Mouse (Mus musculus) heart, postnatal 0 days (tissue): ENCODE data around the gene Lef1. TPM values are rescaled to one million over a fixed set of nuclear protein-coding genes. Genes with fewer than 3 reads are reported as not detected.

Experiments
- ATAC-seq: fragments of 200-750 bp; cut with Nextera tagmentation; 2 replicates; pipeline ENCODE4 v1.8.0; 2017; ENCODE audit warnings: low read depth, moderate number of reproducible peaks, moderate library complexity; ENCODE audit not compliant: insufficient read depth
- DNase-seq: peaks from one replicate; pipeline ENCODE4 v3.0.0-alpha.2; 2016; ENCODE audit warnings: low spot score
- H3K27ac ChIP-seq: fragments of 300-500 bp; sonication (generic); 2 replicates; pipeline ENCODE4 v1.5.1; 2014; ENCODE audit warnings: low read depth, mild to moderate bottlenecking
- H3K27me3 ChIP-seq: fragments of 300-500 bp; sonication (generic); 2 replicates; pipeline ENCODE4 v1.6.1; 2014; ENCODE audit warnings: low read length, mixed read lengths; ENCODE audit not compliant: control insufficient read depth, insufficient read depth
- H3K36me3 ChIP-seq: fragments of 300-500 bp; sonication (generic); replicated peaks from 2 replicates; pipeline ENCODE4 v1.6.1; 2014; ENCODE audit warnings: low read length, mixed read lengths; ENCODE audit not compliant: control insufficient read depth, insufficient read depth
- H3K4me1 ChIP-seq: fragments of 300-500 bp; sonication (generic); 2 replicates; pipeline ENCODE4 v1.6.1; 2014; ENCODE audit warnings: antibody characterized with exemption; ENCODE audit not compliant: control insufficient read depth, insufficient read depth
- H3K4me2 ChIP-seq: fragments of 300-500 bp; sonication (generic); 2 replicates; pipeline ENCODE4 v1.6.1; 2014; ENCODE audit warnings: low read depth, mild to moderate bottlenecking, low read length, moderate library complexity
- H3K4me3 ChIP-seq: fragments of 300-500 bp; sonication (generic); 2 replicates; pipeline ENCODE4 v1.5.1; 2014; ENCODE audit warnings: low read depth, low read length
- H3K9ac ChIP-seq: fragments of 300-500 bp; sonication (generic); replicated peaks from 2 replicates; pipeline ENCODE4 v1.6.1; 2014; ENCODE audit warnings: low read depth, low read length, mixed read lengths
- H3K9me3 ChIP-seq: fragments of 300-500 bp; sonication (generic); replicated peaks from 2 replicates; pipeline ENCODE4 v1.6.1; 2016; ENCODE audit warnings: low read length; ENCODE audit not compliant: control insufficient read depth
- CTCF ChIP-seq: IDR thresholded peaks from 2 replicates; pipeline ENCODE4 v1.5.1; 2016; ENCODE audit warnings: antibody characterized with exemption, control low read depth, low read depth
- EP300 ChIP-seq: IDR thresholded peaks from 2 replicates; pipeline ENCODE4 v1.6.1; 2016; ENCODE audit warnings: antibody characterized with exemption, low read depth
- WGBS: fragments of 180-500 bp; shearing (Covaris S2); extraction: QIAGEN DNeasy Blood & Tissue Kit; methylation state at CpG from one replicate; pipeline ENCODE4 v1.1.7; 2014; 5-methylcytosine and 5-hydroxymethylcytosine counted together
- polyA plus RNA-seq: library from polyadenylated mRNA; unstranded; fragments of >200 nt; fragmentation: Nextera tagmentation; extraction: Ambion mirVana; gene quantifications from 2 replicates; pipeline ENCODE4 v1.2.1, GENCODE M21; 2015
- total RNA-seq: library from RNA; depleted of rRNA; stranded (reverse); fragments of >200 nt; gene quantifications from 2 replicates; pipeline ENCODE4 v1.2.3, GENCODE M21; 2014; ENCODE audit warnings: low replicate concordance

Gene Lef1
- total and polyA plus RNA-seq, 2 experiments from 2014 or later, result 0.87 TPM; not detected in 1

DNA sequence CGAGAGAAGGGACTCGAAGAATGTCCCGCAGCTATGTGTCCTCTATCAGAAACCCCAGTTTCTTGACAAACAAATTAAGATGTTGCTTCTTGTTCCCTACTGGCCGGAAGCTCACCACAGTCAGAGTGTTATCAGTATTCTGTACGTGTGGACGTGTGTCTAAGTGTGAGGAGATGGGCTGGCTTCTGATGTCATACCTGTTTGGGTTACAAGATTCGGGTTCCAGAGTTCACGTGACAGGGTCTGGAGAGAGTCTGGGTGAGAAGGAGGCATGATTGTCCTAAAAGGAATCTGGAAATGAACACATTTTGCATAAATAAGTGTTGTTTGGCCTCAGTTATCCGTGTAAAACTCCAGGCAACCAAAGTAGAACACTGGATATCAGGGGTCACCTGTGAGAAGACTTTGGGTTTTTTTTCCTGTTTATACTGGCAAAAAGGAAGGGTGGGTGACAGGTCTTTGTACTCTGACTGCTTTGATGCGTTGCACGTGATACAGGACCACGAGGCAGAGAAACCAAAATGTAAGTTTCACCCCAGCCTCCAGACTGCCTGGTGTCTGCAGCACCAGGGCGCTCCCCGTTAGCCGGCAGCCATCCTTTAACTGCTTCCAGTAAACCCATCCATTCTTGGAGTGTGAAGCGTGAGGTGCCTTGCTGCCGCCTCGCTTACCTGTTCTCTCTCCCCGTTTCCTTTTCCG, 89.5 kb downstream of the Lef1 start:
- Histone ChIP-seq H3K4me1 (no peaks in the 10 kb centered on the region), H3K27ac (no peak overlapping the region), H3K36me3 (no peaks in the 10 kb centered on the region), H3K4me2 (no peak overlapping the region), H3K9me3 (no peaks in the 10 kb centered on the region), H3K4me3 (no peak overlapping the region), H3K27me3 (no peaks in the 10 kb centered on the region), H3K9ac (no peak overlapping the region)
- ATAC-seq (no peak), DNase-seq (no peak)
- WGBS, result 67% methylated on average over 20 of the region's 20 CpGs
- TF ChIP-seq CTCF, result no peak
- TF ChIP-seq EP300, result no peak

DNA sequence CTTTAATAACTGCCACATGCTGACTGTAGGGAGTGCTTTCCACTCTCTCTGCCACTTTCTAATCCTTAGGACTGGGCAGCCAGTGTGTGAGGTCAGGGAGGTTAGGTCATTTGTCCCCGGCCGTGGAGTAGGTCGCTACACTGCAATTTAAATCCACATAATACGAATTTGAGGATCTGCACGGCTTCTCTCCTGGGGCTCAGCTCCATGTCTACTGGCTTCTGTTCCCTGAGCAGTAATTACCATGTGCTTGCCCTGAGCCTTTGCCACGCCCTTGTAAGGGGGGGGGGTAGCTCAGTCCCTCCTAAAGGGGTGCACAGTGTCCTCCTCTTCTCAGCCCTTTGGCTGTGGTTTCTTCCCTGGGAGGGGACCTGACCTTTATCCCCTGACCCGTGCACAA, 92.0 kb downstream of the Lef1 start:
- Histone ChIP-seq H3K27me3 (no peaks in the 10 kb centered on the region), H3K4me3 (no peak overlapping the region), H3K9me3 (no peaks in the 10 kb centered on the region), H3K4me1 (no peaks in the 10 kb centered on the region), H3K36me3 (no peaks in the 10 kb centered on the region), H3K9ac (no peak overlapping the region), H3K4me2 (no peak overlapping the region), H3K27ac (no peak overlapping the region)
- no peak for TF ChIP-seq EP300
- no peak for TF ChIP-seq CTCF
- ATAC-seq, result no peak
- 76% methylated on average over 7 of the region's 7 CpGs for WGBS
- no peak for DNase-seq

DNA sequence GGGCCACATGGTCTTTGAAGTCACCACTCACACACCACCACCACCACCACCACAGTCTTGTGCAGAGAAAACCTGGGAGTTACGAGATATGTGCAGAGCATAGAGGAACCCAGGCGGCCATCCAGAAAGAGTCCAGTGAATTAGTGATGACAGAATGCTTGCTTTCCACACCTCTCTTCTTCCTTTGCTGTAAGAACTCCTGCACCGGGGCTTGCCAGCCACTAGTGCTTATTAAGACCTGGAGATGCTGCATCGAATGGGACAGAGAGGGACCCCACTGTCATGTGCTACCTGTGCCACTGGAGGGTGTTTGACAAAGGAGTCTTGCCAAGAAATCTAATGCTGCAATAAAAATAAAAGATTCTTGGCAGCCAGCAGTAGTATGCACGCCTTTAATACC, 97.6 kb downstream of the Lef1 start:
- peak; percentile 11 for DNase-seq
- H3K36me3 ChIP-seq, result no peaks in the 10 kb centered on the region
- H3K9me3 ChIP-seq, result 0 out of 2 replicates have a peak, but pooled peaks cover 3% of the 10 kb centered on the region
- no peak overlapping the region for H3K9ac ChIP-seq
- H3K27ac ChIP-seq, result no peak overlapping the region
- 44% methylated on average over 5 of the region's 5 CpGs for WGBS
- H3K4me3 ChIP-seq, result no peak overlapping the region
- H3K4me2 ChIP-seq, result no peak overlapping the region
- TF ChIP-seq CTCF (no peak), EP300 (no peak)
- ATAC-seq, result peak; percentile 41; the same call in 1 of the 2 replicates
- no peaks in the 10 kb centered on the region for H3K4me1 ChIP-seq
- H3K27me3 ChIP-seq, result no peaks in the 10 kb centered on the region

DNA sequence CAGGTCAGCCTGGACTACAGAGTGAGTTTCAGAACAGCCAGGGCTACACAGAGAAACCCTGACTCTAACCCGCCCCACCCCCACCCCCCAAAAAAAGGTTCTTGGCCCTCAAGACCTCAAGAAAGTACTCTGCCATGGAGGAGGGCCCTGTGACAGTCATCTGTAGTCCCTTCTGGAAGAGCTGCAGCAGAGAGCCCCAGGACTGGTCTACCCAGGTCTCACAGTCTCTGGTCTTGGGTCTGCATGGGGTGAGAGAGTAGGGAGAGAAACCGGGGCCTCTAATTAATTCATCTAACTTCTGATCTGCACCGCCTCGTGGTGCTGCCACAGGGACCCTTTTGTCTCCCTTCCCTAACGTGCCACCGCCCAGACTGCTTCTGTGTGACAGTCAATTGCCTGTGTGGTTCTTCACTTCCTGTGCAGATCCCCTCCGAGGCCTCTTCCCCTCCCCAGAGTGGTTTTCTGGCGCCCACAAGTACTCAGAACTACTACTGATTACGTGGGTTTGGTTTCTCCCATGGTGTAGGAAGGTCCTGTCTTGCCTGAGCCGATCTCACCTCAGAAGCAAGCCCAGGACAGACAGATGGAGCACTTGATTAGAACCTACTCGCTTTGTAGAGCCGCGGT, 98.1 kb downstream of the Lef1 start:
- H3K9me3 ChIP-seq, result 0 out of 2 replicates have a peak, but pooled peaks cover 3% of the 10 kb centered on the region
- no peak overlapping the region for H3K9ac ChIP-seq
- no peak overlapping the region for H3K4me3 ChIP-seq
- no peaks in the 10 kb centered on the region for H3K4me1 ChIP-seq
- no peak overlapping the region for H3K4me2 ChIP-seq
- H3K27me3 ChIP-seq, result no peaks in the 10 kb centered on the region
- TF ChIP-seq EP300 (no peak), CTCF (no peak)
- no peaks in the 10 kb centered on the region for H3K36me3 ChIP-seq
- ATAC-seq (no peak), DNase-seq (no peak)
- no peak overlapping the region for H3K27ac ChIP-seq
- 73% methylated on average over 13 of the region's 13 CpGs for WGBS

DNA sequence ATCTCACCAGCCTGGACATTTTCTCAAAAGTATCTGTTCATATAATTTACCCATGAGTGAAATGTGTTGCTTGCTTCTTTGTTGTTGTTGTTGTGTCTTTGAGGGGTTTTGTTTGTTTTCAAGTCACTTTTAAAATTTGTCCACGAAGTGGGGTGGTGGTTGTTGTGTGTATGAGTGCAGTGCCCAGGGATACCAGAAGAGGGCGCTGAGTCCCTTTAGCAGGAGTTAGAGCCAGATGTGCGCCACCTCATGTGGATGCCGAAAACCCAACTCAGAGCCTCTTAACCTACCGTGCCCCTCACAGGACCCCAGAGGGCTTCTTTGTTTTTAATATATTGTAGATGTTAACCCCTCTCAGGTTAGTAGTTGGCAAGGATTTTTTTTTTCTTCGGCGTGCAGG, 101.9 kb downstream of the Lef1 start:
- 88% methylated on average over 7 of the region's 7 CpGs for WGBS
- Histone ChIP-seq H3K9ac (no peak overlapping the region), H3K4me3 (no peak overlapping the region), H3K27ac (no peak overlapping the region), H3K9me3 (0 out of 2 replicates have a peak, but pooled peaks cover 3% of the 10 kb centered on the region), H3K36me3 (no peaks in the 10 kb centered on the region), H3K4me2 (no peak overlapping the region), H3K4me1 (no peaks in the 10 kb centered on the region), H3K27me3 (no peaks in the 10 kb centered on the region)
- no peak for DNase-seq
- no peak for ATAC-seq
- TF ChIP-seq CTCF (no peak), EP300 (no peak)
